Mouse (Mus musculus): ENCODE results near the gene F3. TPM values are rescaled to one million over a fixed set of nuclear protein-coding genes. Genes with fewer than 3 reads are reported as not detected.
A peak's percentile ranks its signal among the peaks of the same experiment; 100 is the strongest.
"Not testable (repeated sequence)": the region's sequence is repeated elsewhere in the genome, so short reads cannot be mapped to it uniquely, and the experiment has no call there.

The F3 gene
- polyA plus RNA-seq, 1 experiment = 56.6 TPM

GRCm38 (mm10) chr3:121729678-121730077 is 6.3 kb downstream of the F3 start:
- H3K4me1 ChIP-seq (ENCODE audit: control insufficient read depth, insufficient read depth, low read length) = no peaks in the 10 kb centered on the region
- H3K4me3 ChIP-seq (replicated peaks; ENCODE audit: insufficient read depth, low read depth, low read length) = no peak overlapping the region
- no peaks in the 10 kb centered on the region for H3K27me3 ChIP-seq (ENCODE audit: control insufficient read depth, insufficient read depth, low read length)
- H3K27ac ChIP-seq (ENCODE audit: insufficient read depth, low read length) = no peak overlapping the region
- DNase-seq = no peak
- WGBS = 83% methylated on average over 4 of the region's 4 CpGs
- TF ChIP-seq CTCF (IDR thresholded peaks at IDR 0.05; ENCODE audit: borderline replicate concordance, insufficient read depth, low read depth, low read length) = no peak
- TF ChIP-seq POLR2A (IDR thresholded peaks at IDR 0.05; ENCODE audit: borderline replicate concordance, insufficient read depth, low read length) = no peak

GRCm38 (mm10) chr3:121735542-121735941 is 12.2 kb downstream of the F3 start:
- 84% methylated on average over 7 of the region's 7 CpGs for WGBS
- TF ChIP-seq CTCF (IDR thresholded peaks at IDR 0.05; ENCODE audit: borderline replicate concordance, insufficient read depth, low read depth, low read length) = no peak
- TF ChIP-seq POLR2A (IDR thresholded peaks at IDR 0.05; ENCODE audit: borderline replicate concordance, insufficient read depth, low read length) = no peak
- H3K4me1 ChIP-seq (ENCODE audit: control insufficient read depth, insufficient read depth, low read length) = peaks cover 7% of the 10 kb centered on the region; the same call in 1 of the 2 replicates
- DNase-seq = no peak
- no peak overlapping the region for H3K4me3 ChIP-seq (replicated peaks; ENCODE audit: insufficient read depth, low read depth, low read length)
- H3K27ac ChIP-seq (ENCODE audit: insufficient read depth, low read length) = peak overlapping the region; percentile 46; the same call in 1 of the 2 replicates
- H3K27me3 ChIP-seq (ENCODE audit: control insufficient read depth, insufficient read depth, low read length) = no peaks in the 10 kb centered on the region

GRCm38 (mm10) chr3:121736025-121736744 is 12.8 kb downstream of the F3 start:
- Histone ChIP-seq H3K27ac (ENCODE audit: insufficient read depth, low read length) (peak overlapping the region; percentile 46), H3K4me3 (replicated peaks; ENCODE audit: insufficient read depth, low read depth, low read length) (peak overlapping the region; percentile 16), H3K27me3 (ENCODE audit: control insufficient read depth, insufficient read depth, low read length) (no peaks in the 10 kb centered on the region), H3K4me1 (ENCODE audit: control insufficient read depth, insufficient read depth, low read length) (peaks cover 7% of the 10 kb centered on the region; the same call in 1 of the 2 replicates)
- TF ChIP-seq CTCF (IDR thresholded peaks at IDR 0.05; ENCODE audit: borderline replicate concordance, insufficient read depth, low read depth, low read length) (peak; percentile 84), POLR2A (IDR thresholded peaks at IDR 0.05; ENCODE audit: borderline replicate concordance, insufficient read depth, low read length) (peak; percentile 19; the same call in 1 of the 2 replicates)
- WGBS = 3% methylated on average over 18 of the region's 18 CpGs
- DNase-seq = peak; percentile 85 to 90

- Histone ChIP-seq H3K27ac (ENCODE audit: insufficient read depth, low read length) (no peak overlapping the region), H3K4me1 (ENCODE audit: control insufficient read depth, insufficient read depth, low read length) (peaks cover 7% of the 10 kb centered on the region; the same call in 1 of the 2 replicates), H3K27me3 (ENCODE audit: control insufficient read depth, insufficient read depth, low read length) (no peaks in the 10 kb centered on the region), H3K4me3 (replicated peaks; ENCODE audit: insufficient read depth, low read depth, low read length) (no peak overlapping the region)
- TF ChIP-seq POLR2A (IDR thresholded peaks at IDR 0.05; ENCODE audit: borderline replicate concordance, insufficient read depth, low read length) (no peak), CTCF (IDR thresholded peaks at IDR 0.05; ENCODE audit: borderline replicate concordance, insufficient read depth, low read depth, low read length) (peak; percentile 30; the same call in 1 of the 2 replicates)
- WGBS = 35% methylated on average over 1 of the region's 1 CpGs
- DNase-seq = peak in 1 of 2 experiments; percentile 30
Observed at GRCm38 (mm10) chr3:121737453-121737852, 14.1 kb downstream of the F3 start.

GRCm38 (mm10) chr3:121737901-121738300 is 14.6 kb downstream of the F3 start:
- H3K27me3 ChIP-seq (ENCODE audit: control insufficient read depth, insufficient read depth, low read length) = no peaks in the 10 kb centered on the region
- 64% methylated on average over 2 of the region's 2 CpGs for WGBS
- peaks cover 7% of the 10 kb centered on the region; the same call in 1 of the 2 replicates for H3K4me1 ChIP-seq (ENCODE audit: control insufficient read depth, insufficient read depth, low read length)
- no peak for DNase-seq
- TF ChIP-seq CTCF (IDR thresholded peaks at IDR 0.05; ENCODE audit: borderline replicate concordance, insufficient read depth, low read depth, low read length) (no peak), POLR2A (IDR thresholded peaks at IDR 0.05; ENCODE audit: borderline replicate concordance, insufficient read depth, low read length) (no peak)
- H3K27ac ChIP-seq (ENCODE audit: insufficient read depth, low read length) = no peak overlapping the region
- no peak overlapping the region for H3K4me3 ChIP-seq (replicated peaks; ENCODE audit: insufficient read depth, low read depth, low read length)

- H3K27me3 ChIP-seq (ENCODE audit: control insufficient read depth, insufficient read depth, low read length) = no peaks in the 10 kb centered on the region
- 79% methylated on average over 9 of the region's 9 CpGs for WGBS
- TF ChIP-seq CTCF (IDR thresholded peaks at IDR 0.05; ENCODE audit: borderline replicate concordance, insufficient read depth, low read depth, low read length) (no peak), POLR2A (IDR thresholded peaks at IDR 0.05; ENCODE audit: borderline replicate concordance, insufficient read depth, low read length) (no peak)
- no peak overlapping the region for H3K4me3 ChIP-seq (replicated peaks; ENCODE audit: insufficient read depth, low read depth, low read length)
- DNase-seq = no peak
- peaks cover 7% of the 10 kb centered on the region; the same call in 1 of the 2 replicates for H3K4me1 ChIP-seq (ENCODE audit: control insufficient read depth, insufficient read depth, low read length)
- no peak overlapping the region for H3K27ac ChIP-seq (ENCODE audit: insufficient read depth, low read length)
Observed at GRCm38 (mm10) chr3:121738742-121739342, 15.5 kb downstream of the F3 start.

- peaks cover 7% of the 10 kb centered on the region; the same call in 1 of the 2 replicates for H3K4me1 ChIP-seq (ENCODE audit: control insufficient read depth, insufficient read depth, low read length)
- DNase-seq = no peak
- H3K27me3 ChIP-seq (ENCODE audit: control insufficient read depth, insufficient read depth, low read length) = no peaks in the 10 kb centered on the region
- WGBS = 80% methylated on average over 17 of the region's 17 CpGs
- TF ChIP-seq POLR2A (IDR thresholded peaks at IDR 0.05; ENCODE audit: borderline replicate concordance, insufficient read depth, low read length) (no peak), CTCF (IDR thresholded peaks at IDR 0.05; ENCODE audit: borderline replicate concordance, insufficient read depth, low read depth, low read length) (no peak)
- no peak overlapping the region for H3K27ac ChIP-seq (ENCODE audit: insufficient read depth, low read length)
- no peak overlapping the region for H3K4me3 ChIP-seq (replicated peaks; ENCODE audit: insufficient read depth, low read depth, low read length)
Observed at GRCm38 (mm10) chr3:121739489-121740213, 16.3 kb downstream of the F3 start.

- 90% methylated on average over 4 of the region's 4 CpGs for WGBS
- not testable (repeated sequence) for H3K27ac ChIP-seq (ENCODE audit: insufficient read depth, low read length); H3K4me3 ChIP-seq (replicated peaks; ENCODE audit: insufficient read depth, low read depth, low read length); DNase-seq; H3K27me3 ChIP-seq (ENCODE audit: control insufficient read depth, insufficient read depth, low read length); H3K4me1 ChIP-seq (ENCODE audit: control insufficient read depth, insufficient read depth, low read length)
Observed at GRCm38 (mm10) chr3:121741186-121741848, 18.0 kb downstream of the F3 start.

GRCm38 (mm10) chr3:121754319-121755090 is 31.2 kb downstream of the F3 start:
- DNase-seq; H3K27ac ChIP-seq (ENCODE audit: insufficient read depth, low read length); H3K4me3 ChIP-seq (replicated peaks; ENCODE audit: insufficient read depth, low read depth, low read length); H3K4me1 ChIP-seq (ENCODE audit: control insufficient read depth, insufficient read depth, low read length); H3K27me3 ChIP-seq (ENCODE audit: control insufficient read depth, insufficient read depth, low read length): not testable (repeated sequence)
- WGBS = 88% methylated on average over 10 of the region's 10 CpGs

Measured in cerebellum, adult 2 months (tissue).